Comparison of ENCODE assay signal across 16 mouse cellular contexts in genomic region chr1:178866757-178867156, GRCm38 (mm10).
"Had no signal": no experiment of that assay in that cellular context is flagged by ENCODE, and none has a peak within 500 bp of the region (broad histone marks: within the 10 kb centered on the region; RNA-seq: fewer than 3 reads in every experiment).

No protein-coding gene starts in this region.

- H3K27ac ChIP-seq: kidney, postnatal 0 days; layer of hippocampus, adult 2 months; liver, embryonic 13.5 days; midbrain, embryonic 12.5 days; midbrain, embryonic 15.5 days; neural tube, embryonic 12.5 days had no signal

- H3K9ac ChIP-seq: liver, embryonic 13.5 days; midbrain, embryonic 12.5 days; midbrain, embryonic 15.5 days; neural tube, embryonic 12.5 days had no signal

- H3K9me3 ChIP-seq: liver, embryonic 13.5 days; midbrain, embryonic 12.5 days; midbrain, embryonic 15.5 days; neural tube, embryonic 12.5 days had no signal

- DNase-seq: kidney, adult 2 months; kidney, postnatal 25 days; layer of hippocampus, adult 9-11 months; liver, embryonic 13.5 days; lung, adult 2 months; retina, postnatal 1 day; right cerebral cortex, postnatal 25 days; spleen, adult 18-20 months; thymus, adult 18-20 months; thymus, postnatal 14 days; thymus, postnatal 4 days had no signal

- H3K36me3 ChIP-seq: liver, embryonic 13.5 days; midbrain, embryonic 12.5 days; midbrain, embryonic 15.5 days; neural tube, embryonic 12.5 days had no signal

- H3K4me2 ChIP-seq: liver, embryonic 13.5 days; midbrain, embryonic 12.5 days; midbrain, embryonic 15.5 days; neural tube, embryonic 12.5 days had no signal

- ATAC-seq: midbrain, embryonic 15.5 days had no signal

- H3K4me3 ChIP-seq: layer of hippocampus, adult 2 months; liver, embryonic 13.5 days; midbrain, embryonic 12.5 days; midbrain, embryonic 15.5 days; neural tube, embryonic 12.5 days had no signal

- H3K27me3 ChIP-seq: midbrain, embryonic 12.5 days; midbrain, embryonic 15.5 days; neural tube, embryonic 12.5 days had no signal

- H3K4me1 ChIP-seq: liver, embryonic 13.5 days; midbrain, embryonic 12.5 days; neural tube, embryonic 12.5 days had no signal
